Mouse (Mus musculus): ENCODE measurements at regions not wholly inside any gene's neighbourhood (a gene's known extent, or its start where the extent isn't known, plus 50 kb on each side); places are given as distances from the start of the nearest gene placed in this dataset.

- H3K4me3 ChIP-seq (ENCODE audit: low read depth, low read length): no peak overlapping the region
- H3K27me3 ChIP-seq (ENCODE audit: control insufficient read depth, insufficient read depth, low read length, poor library complexity, severe bottlenecking): no peaks in the 10 kb centered on the region
- no peak overlapping the region for H3K27ac ChIP-seq (ENCODE audit: insufficient read depth, low read length)
- TF ChIP-seq EP300 (IDR thresholded peaks at IDR 0.05; ENCODE audit: insufficient read depth, low read depth, low read length) (no peak), CTCF (IDR thresholded peaks at IDR 0.05; ENCODE audit: low read depth, low read length) (no peak), POLR2A (IDR thresholded peaks at IDR 0.05; ENCODE audit: insufficient read depth, low read length) (no peak)
- no peaks in the 10 kb centered on the region for H3K4me1 ChIP-seq (ENCODE audit: control insufficient read depth, insufficient read depth, low read length)
- H3K36me3 ChIP-seq (ENCODE audit: control insufficient read depth, insufficient read depth, low read length, poor library complexity, severe bottlenecking): no peaks in the 10 kb centered on the region
- H3K9ac ChIP-seq (ENCODE audit: low read depth, poor library complexity, severe bottlenecking): no peak overlapping the region
- no peaks in the 10 kb centered on the region for H3K9me3 ChIP-seq (replicated peaks; ENCODE audit: control insufficient read depth, insufficient read depth, low read length, poor library complexity, severe bottlenecking)
Measured at GRCm38 (mm10) chr12:29236496-29236895, 291.7 kb upstream of the Myt1l start.

GRCm38 (mm10) chr12:29237516-29237915 lies 290.7 kb upstream of the Myt1l start:
- Histone ChIP-seq H3K27me3 (ENCODE audit: control insufficient read depth, insufficient read depth, low read length, poor library complexity, severe bottlenecking) (no peaks in the 10 kb centered on the region), H3K27ac (ENCODE audit: insufficient read depth, low read length) (no peak overlapping the region)
- TF ChIP-seq POLR2A (IDR thresholded peaks at IDR 0.05; ENCODE audit: insufficient read depth, low read length): no peak
- no peak for TF ChIP-seq EP300 (IDR thresholded peaks at IDR 0.05; ENCODE audit: insufficient read depth, low read depth, low read length)
- no peak for TF ChIP-seq CTCF (IDR thresholded peaks at IDR 0.05; ENCODE audit: low read depth, low read length)

GRCm38 (mm10) chr12:29239482-29239881 lies 288.7 kb upstream of the Myt1l start:
- H3K9me3 ChIP-seq (replicated peaks; ENCODE audit: control insufficient read depth, insufficient read depth, low read length, poor library complexity, severe bottlenecking): no peaks in the 10 kb centered on the region
- no peaks in the 10 kb centered on the region for H3K4me1 ChIP-seq (ENCODE audit: control insufficient read depth, insufficient read depth, low read length)
- H3K4me3 ChIP-seq (ENCODE audit: low read depth, low read length): no peak overlapping the region
- no peak for TF ChIP-seq CTCF (IDR thresholded peaks at IDR 0.05; ENCODE audit: low read depth, low read length)
- no peak for TF ChIP-seq POLR2A (IDR thresholded peaks at IDR 0.05; ENCODE audit: insufficient read depth, low read length)
- TF ChIP-seq EP300 (IDR thresholded peaks at IDR 0.05; ENCODE audit: insufficient read depth, low read depth, low read length): no peak
- no peak overlapping the region for H3K27ac ChIP-seq (ENCODE audit: insufficient read depth, low read length)
- no peak overlapping the region for H3K9ac ChIP-seq (ENCODE audit: low read depth, poor library complexity, severe bottlenecking)
- H3K36me3 ChIP-seq (ENCODE audit: control insufficient read depth, insufficient read depth, low read length, poor library complexity, severe bottlenecking): no peaks in the 10 kb centered on the region
- no peaks in the 10 kb centered on the region for H3K27me3 ChIP-seq (ENCODE audit: control insufficient read depth, insufficient read depth, low read length, poor library complexity, severe bottlenecking)

More at GRCm38 (mm10) chr12:29237516-29237915, 290.7 kb upstream of the Myt1l start:
- H3K4me3 ChIP-seq (ENCODE audit: low read depth, low read length): no peak overlapping the region
- H3K9ac ChIP-seq (ENCODE audit: low read depth, poor library complexity, severe bottlenecking): no peak overlapping the region
- no peaks in the 10 kb centered on the region for H3K4me1 ChIP-seq (ENCODE audit: control insufficient read depth, insufficient read depth, low read length)
- H3K9me3 ChIP-seq (replicated peaks; ENCODE audit: control insufficient read depth, insufficient read depth, low read length, poor library complexity, severe bottlenecking): no peaks in the 10 kb centered on the region
- no peaks in the 10 kb centered on the region for H3K36me3 ChIP-seq (ENCODE audit: control insufficient read depth, insufficient read depth, low read length, poor library complexity, severe bottlenecking)

GRCm38 (mm10) chr12:29239975-29240374 lies 288.2 kb upstream of the Myt1l start:
- no peaks in the 10 kb centered on the region for H3K36me3 ChIP-seq (ENCODE audit: control insufficient read depth, insufficient read depth, low read length, poor library complexity, severe bottlenecking)
- H3K9ac ChIP-seq (ENCODE audit: low read depth, poor library complexity, severe bottlenecking): no peak overlapping the region
- no peaks in the 10 kb centered on the region for H3K4me1 ChIP-seq (ENCODE audit: control insufficient read depth, insufficient read depth, low read length)
- no peaks in the 10 kb centered on the region for H3K27me3 ChIP-seq (ENCODE audit: control insufficient read depth, insufficient read depth, low read length, poor library complexity, severe bottlenecking)
- H3K4me3 ChIP-seq (ENCODE audit: low read depth, low read length): no peak overlapping the region
- H3K27ac ChIP-seq (ENCODE audit: insufficient read depth, low read length): no peak overlapping the region
- H3K9me3 ChIP-seq (replicated peaks; ENCODE audit: control insufficient read depth, insufficient read depth, low read length, poor library complexity, severe bottlenecking): no peaks in the 10 kb centered on the region
- TF ChIP-seq EP300 (IDR thresholded peaks at IDR 0.05; ENCODE audit: insufficient read depth, low read depth, low read length) (no peak), CTCF (IDR thresholded peaks at IDR 0.05; ENCODE audit: low read depth, low read length) (no peak), POLR2A (IDR thresholded peaks at IDR 0.05; ENCODE audit: insufficient read depth, low read length) (no peak)

- Histone ChIP-seq H3K4me3 (ENCODE audit: low read depth, low read length) (no peak overlapping the region), H3K27ac (ENCODE audit: insufficient read depth, low read length) (no peak overlapping the region), H3K4me1 (ENCODE audit: control insufficient read depth, insufficient read depth, low read length) (no peaks in the 10 kb centered on the region), H3K9ac (ENCODE audit: low read depth, poor library complexity, severe bottlenecking) (no peak overlapping the region), H3K27me3 (ENCODE audit: control insufficient read depth, insufficient read depth, low read length, poor library complexity, severe bottlenecking) (no peaks in the 10 kb centered on the region), H3K9me3 (replicated peaks; ENCODE audit: control insufficient read depth, insufficient read depth, low read length, poor library complexity, severe bottlenecking) (no peaks in the 10 kb centered on the region), H3K36me3 (ENCODE audit: control insufficient read depth, insufficient read depth, low read length, poor library complexity, severe bottlenecking) (no peaks in the 10 kb centered on the region)
- TF ChIP-seq EP300 (IDR thresholded peaks at IDR 0.05; ENCODE audit: insufficient read depth, low read depth, low read length) (no peak), CTCF (IDR thresholded peaks at IDR 0.05; ENCODE audit: low read depth, low read length) (no peak), POLR2A (IDR thresholded peaks at IDR 0.05; ENCODE audit: insufficient read depth, low read length) (no peak)
Measured at GRCm38 (mm10) chr12:29243087-29243486, 285.1 kb upstream of the Myt1l start.

- H3K27ac ChIP-seq (ENCODE audit: insufficient read depth, low read length): no peak overlapping the region
- no peaks in the 10 kb centered on the region for H3K36me3 ChIP-seq (ENCODE audit: control insufficient read depth, insufficient read depth, low read length, poor library complexity, severe bottlenecking)
- H3K9ac ChIP-seq (ENCODE audit: low read depth, poor library complexity, severe bottlenecking): no peak overlapping the region
- no peak overlapping the region for H3K4me3 ChIP-seq (ENCODE audit: low read depth, low read length)
- no peaks in the 10 kb centered on the region for H3K4me1 ChIP-seq (ENCODE audit: control insufficient read depth, insufficient read depth, low read length)
- TF ChIP-seq CTCF (IDR thresholded peaks at IDR 0.05; ENCODE audit: low read depth, low read length): no peak
- TF ChIP-seq EP300 (IDR thresholded peaks at IDR 0.05; ENCODE audit: insufficient read depth, low read depth, low read length): no peak
- no peak for TF ChIP-seq POLR2A (IDR thresholded peaks at IDR 0.05; ENCODE audit: insufficient read depth, low read length)
- H3K27me3 ChIP-seq (ENCODE audit: control insufficient read depth, insufficient read depth, low read length, poor library complexity, severe bottlenecking): no peaks in the 10 kb centered on the region
- H3K9me3 ChIP-seq (replicated peaks; ENCODE audit: control insufficient read depth, insufficient read depth, low read length, poor library complexity, severe bottlenecking): no peaks in the 10 kb centered on the region
Measured at GRCm38 (mm10) chr12:29246041-29246440, 282.1 kb upstream of the Myt1l start.

Measured in ES-Bruce4 (cell line).